Mouse (Mus musculus) kidney, postnatal 0 days (tissue): ENCODE data around the gene Myh9. TPM values are rescaled to one million over a fixed set of nuclear protein-coding genes. Genes with fewer than 3 reads are reported as not detected.

Experiments used
- ATAC-seq: fragments of 200-750 bp; cut with Nextera tagmentation; replicated peaks from 2 replicates; pipeline ENCODE4 v1.8.0; 2017; ENCODE audit warnings: low read depth, moderate number of reproducible peaks, moderate TSS enrichment, moderate library complexity; ENCODE audit not compliant: low FRiP score
- DNase-seq: peaks from one replicate; pipeline ENCODE4 v3.0.0-alpha.2; 2016; ENCODE audit warnings: low spot score
- H3K27ac ChIP-seq: fragments of 300-500 bp; sonication (generic); 2 replicates; pipeline ENCODE4 v1.5.1; 2014; ENCODE audit warnings: mild to moderate bottlenecking
- H3K27me3 ChIP-seq: fragments of 300-500 bp; sonication (generic); 2 replicates; pipeline ENCODE4 v1.6.1; 2014; ENCODE audit warnings: low read length, mixed read lengths; ENCODE audit not compliant: insufficient read depth
- H3K36me3 ChIP-seq: fragments of 300-500 bp; sonication (generic); 2 replicates; pipeline ENCODE4 v1.6.1; 2014; ENCODE audit warnings: low read length, mixed read lengths; ENCODE audit not compliant: insufficient read depth
- H3K4me1 ChIP-seq: fragments of 300-500 bp; sonication (generic); replicated peaks from 2 replicates; pipeline ENCODE4 v1.6.1; 2014; ENCODE audit warnings: antibody characterized with exemption, low read length, mixed read lengths; ENCODE audit not compliant: insufficient read depth
- H3K4me2 ChIP-seq: fragments of 300-500 bp; sonication (generic); 2 replicates; pipeline ENCODE4 v1.6.1; 2014; ENCODE audit warnings: mild to moderate bottlenecking, low read length, moderate library complexity, mixed read lengths
- H3K4me3 ChIP-seq: fragments of 300-500 bp; sonication (generic); replicated peaks from 2 replicates; pipeline ENCODE4 v1.5.1; 2014; ENCODE audit warnings: low read depth, low read length
- H3K9ac ChIP-seq: fragments of 300-500 bp; sonication (generic); 2 replicates; pipeline ENCODE4 v1.6.1; 2014; ENCODE audit warnings: low read depth, low read length
- H3K9me3 ChIP-seq: fragments of 300-500 bp; sonication (generic); replicated peaks from 2 replicates; pipeline ENCODE4 v1.6.1; 2016; ENCODE audit warnings: low read length, inconsistent platforms, mixed read lengths
- CTCF ChIP-seq: IDR thresholded peaks from 2 replicates; pipeline ENCODE4 v1.5.1; 2016; ENCODE audit warnings: antibody characterized with exemption, low read depth, mild to moderate bottlenecking, moderate library complexity
- WGBS: fragments of 180-500 bp; shearing (Covaris S2); extraction: QIAGEN DNeasy Blood & Tissue Kit; methylation state at CpG from one replicate; pipeline ENCODE4 v1.1.7; 2014; 5-methylcytosine and 5-hydroxymethylcytosine counted together
- polyA plus RNA-seq: library from polyadenylated mRNA; unstranded; fragments of >200 nt; fragmentation: Nextera tagmentation; extraction: Ambion mirVana; gene quantifications from 2 replicates; pipeline ENCODE4 v1.2.1, GENCODE M21; 2015

The Myh9 gene
- polyA plus RNA-seq, 1 experiment from 2014 or later: 52.9 TPM

GRCm38 (mm10) chr15:77820480-77821163 lies 21.4 kb downstream of the Myh9 start:
- Histone ChIP-seq H3K27me3 (no peaks in the 10 kb centered on the region), H3K4me2 (peak overlapping the region; percentile 6; the same call in 1 of the 2 replicates), H3K27ac (peak overlapping the region; percentile 87), H3K9me3 (no peaks in the 10 kb centered on the region), H3K36me3 (no peaks in the 10 kb centered on the region), H3K4me1 (peaks cover 89% of the 10 kb centered on the region), H3K9ac (0 out of 2 replicates have a peak overlapping the region, but pooled peaks have one; percentile 38), H3K4me3 (no peak overlapping the region)
- ATAC-seq: no peak
- WGBS: 26% methylated on average over 3 of the region's 3 CpGs
- DNase-seq: peak; percentile 64
- no peak for TF ChIP-seq CTCF

DNA sequence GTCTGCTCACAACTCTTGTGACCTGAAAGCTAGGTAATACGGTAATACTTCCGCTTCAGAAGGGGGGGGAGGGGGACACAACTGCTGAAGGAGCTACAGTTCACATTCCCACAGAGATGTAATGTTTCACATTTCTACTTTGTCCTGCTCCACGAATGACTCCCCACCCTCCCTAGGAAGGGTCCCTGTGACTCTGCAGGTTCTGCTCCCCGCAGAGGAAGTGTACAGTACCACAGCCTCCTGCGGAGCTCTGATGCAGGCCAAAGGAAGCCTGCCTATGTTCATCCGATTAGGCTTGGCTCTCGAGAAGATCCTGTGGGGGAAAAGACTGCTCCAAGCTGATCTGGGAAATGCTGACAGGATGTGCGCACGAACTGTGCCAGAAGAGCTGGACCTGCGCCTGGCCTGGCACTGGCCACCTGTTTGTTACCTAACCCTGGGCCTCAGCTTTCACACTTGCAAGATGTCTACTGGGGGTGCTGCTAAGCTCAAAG lies 22.0 kb downstream of the Myh9 start:
- TF ChIP-seq CTCF: no peak
- Histone ChIP-seq H3K4me2 (no peak overlapping the region), H3K4me1 (peaks cover 96% of the 10 kb centered on the region), H3K27me3 (no peaks in the 10 kb centered on the region), H3K36me3 (no peaks in the 10 kb centered on the region), H3K9ac (no peak overlapping the region), H3K27ac (peak overlapping the region; percentile 87), H3K4me3 (no peak overlapping the region), H3K9me3 (no peaks in the 10 kb centered on the region)
- 57% methylated on average over 10 of the region's 10 CpGs for WGBS
- DNase-seq (no peak), ATAC-seq (no peak)

DNA sequence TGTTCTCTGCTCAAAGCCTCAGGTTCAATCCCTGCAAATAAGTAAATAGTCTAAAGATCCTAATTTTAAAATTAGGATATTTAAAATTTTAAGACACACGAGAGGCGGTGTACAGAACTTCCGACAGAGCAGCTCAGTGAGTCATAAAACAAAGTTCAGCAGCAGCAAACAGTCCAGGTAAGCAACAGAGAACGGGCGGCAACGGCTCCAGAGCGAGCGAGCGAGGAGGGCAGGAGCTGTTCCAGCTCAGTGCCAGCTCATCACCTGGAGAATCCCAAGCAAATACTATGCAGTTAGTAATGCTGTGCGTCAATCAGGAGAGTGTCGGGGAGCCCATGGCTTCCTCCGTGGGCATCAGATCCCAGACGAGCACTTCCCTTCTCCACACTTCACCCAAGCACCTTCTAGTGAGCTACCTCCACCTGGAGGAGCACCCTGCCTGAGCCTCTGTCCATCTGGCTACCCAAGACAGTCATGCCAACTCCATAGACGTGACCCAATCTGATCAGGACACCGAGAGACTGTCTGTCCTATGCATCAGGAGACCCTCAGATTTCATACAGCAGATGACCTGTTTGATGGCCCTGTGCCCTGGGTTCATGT lies 23.3 kb downstream of the Myh9 start:
- no peak overlapping the region for H3K9ac ChIP-seq
- no peaks in the 10 kb centered on the region for H3K9me3 ChIP-seq
- H3K27me3 ChIP-seq: no peaks in the 10 kb centered on the region
- ATAC-seq (no peak), DNase-seq (no peak)
- H3K36me3 ChIP-seq: no peaks in the 10 kb centered on the region
- WGBS: 61% methylated on average over 15 of the region's 15 CpGs
- H3K4me1 ChIP-seq: peaks cover 98% of the 10 kb centered on the region
- TF ChIP-seq CTCF: no peak
- H3K4me2 ChIP-seq: no peak overlapping the region
- peak overlapping the region; percentile 40; the same call in 1 of the 2 replicates for H3K27ac ChIP-seq
- H3K4me3 ChIP-seq: no peak overlapping the region

DNA sequence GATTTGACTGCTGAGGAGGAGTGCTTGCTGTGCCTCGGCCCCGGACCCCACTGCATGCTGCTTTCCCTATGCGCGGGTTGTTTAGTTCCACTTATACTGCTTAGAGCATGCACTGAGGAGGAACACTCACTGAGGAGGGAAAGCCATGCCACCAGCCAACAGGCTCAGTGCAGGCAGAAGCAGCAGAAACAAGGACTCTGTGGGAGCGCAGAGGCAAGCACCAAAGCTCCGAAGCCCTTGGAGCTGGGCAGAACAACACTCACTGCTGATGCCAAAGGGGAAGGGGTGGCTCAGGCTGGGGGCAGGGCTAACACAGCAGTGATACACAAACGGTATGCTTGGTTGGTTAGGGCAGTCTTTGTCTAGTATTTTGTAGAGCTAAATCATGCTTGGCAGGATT lies 24.6 kb downstream of the Myh9 start:
- H3K27me3 ChIP-seq: no peaks in the 10 kb centered on the region
- no peaks in the 10 kb centered on the region for H3K9me3 ChIP-seq
- ATAC-seq (no peak), DNase-seq (no peak)
- 45% methylated on average over 7 of the region's 7 CpGs for WGBS
- no peak for TF ChIP-seq CTCF
- H3K9ac ChIP-seq: no peak overlapping the region
- peak overlapping the region; percentile 6; the same call in 1 of the 2 replicates for H3K4me2 ChIP-seq
- H3K27ac ChIP-seq: peak overlapping the region; percentile 55; the same call in 1 of the 2 replicates
- H3K4me3 ChIP-seq: no peak overlapping the region
- peaks cover 86% of the 10 kb centered on the region for H3K4me1 ChIP-seq
- H3K36me3 ChIP-seq: peaks cover 4% of the 10 kb centered on the region

DNA sequence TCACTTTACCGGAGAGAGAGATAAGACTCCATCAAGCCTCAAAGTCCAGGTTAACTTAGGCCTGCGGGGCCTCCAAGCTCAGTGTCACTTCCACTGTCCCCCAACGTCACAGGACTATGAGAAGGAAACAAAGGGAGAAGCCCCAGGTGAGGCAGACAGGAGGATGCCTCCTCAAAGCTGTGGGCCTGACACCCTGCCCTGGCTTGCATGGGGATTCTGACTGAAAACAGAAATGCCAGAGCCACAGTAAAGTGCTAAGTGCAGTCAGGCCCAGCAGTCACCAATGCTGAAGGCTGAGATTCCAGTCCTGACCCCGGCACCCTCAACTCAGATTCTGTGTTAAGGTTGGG lies 25.4 kb downstream of the Myh9 start:
- no peak overlapping the region for H3K4me3 ChIP-seq
- H3K36me3 ChIP-seq: peaks cover 12% of the 10 kb centered on the region
- peak overlapping the region; percentile 76 for H3K27ac ChIP-seq
- no peak overlapping the region for H3K4me2 ChIP-seq
- 59% methylated on average over 4 of the region's 4 CpGs for WGBS
- peaks cover 77% of the 10 kb centered on the region for H3K4me1 ChIP-seq
- no peak for ATAC-seq
- no peaks in the 10 kb centered on the region for H3K27me3 ChIP-seq
- no peak for DNase-seq
- H3K9ac ChIP-seq: no peak overlapping the region
- no peak for TF ChIP-seq CTCF
- no peaks in the 10 kb centered on the region for H3K9me3 ChIP-seq

- H3K9me3 ChIP-seq: no peaks in the 10 kb centered on the region
- ATAC-seq (no peak), DNase-seq (peak; percentile 39)
- no peaks in the 10 kb centered on the region for H3K27me3 ChIP-seq
- H3K4me2 ChIP-seq: peak overlapping the region; percentile 16; the same call in 1 of the 2 replicates
- TF ChIP-seq CTCF: no peak
- peak overlapping the region; percentile 76 for H3K27ac ChIP-seq
- 51% methylated on average over 17 of the region's 17 CpGs for WGBS
- peaks cover 72% of the 10 kb centered on the region for H3K4me1 ChIP-seq
- peaks cover 17% of the 10 kb centered on the region for H3K36me3 ChIP-seq
- H3K4me3 ChIP-seq: no peak overlapping the region
- no peak overlapping the region for H3K9ac ChIP-seq
These were observed 25.9 kb downstream of the Myh9 start for GRCm38 (mm10) chr15:77815867-77816600.
